Mouse (Mus musculus): ENCODE measurements around the gene Gtf3c1. TPM values are rescaled to one million over a fixed set of nuclear protein-coding genes. Genes with fewer than 3 reads are reported as not detected.
A peak's percentile ranks its signal among the peaks of the same experiment; 100 is the strongest.
"Not testable (repeated sequence)": the region's sequence is repeated elsewhere in the genome, so short reads cannot be mapped to it uniquely, and the experiment has no call there.

Gene Gtf3c1
- total RNA-seq (2015) (18.3 and 21.8 TPM in 2 replicates), total RNA-seq (2017) (33.6 and 34.8 TPM in 2 replicates)

GRCm38 (mm10) chr7:125707593-125708022 is at the start of gene Gtf3c1, which contains the start of gene D430042O09Rik:
Gene Gtf3c1, minus strand, starts transcription at chr7:125707780.
Gene D430042O09Rik, plus strand, starts transcription at chr7:125707888.
- peak; percentile 95 for ATAC-seq (replicated peaks; ENCODE audit: poor library complexity)

- no peak for ATAC-seq (replicated peaks; ENCODE audit: poor library complexity)
Observed at GRCm38 (mm10) chr7:125756806-125757205, 49.2 kb upstream of the Gtf3c1 start.

GRCm38 (mm10) chr7:125753326-125753715 is 45.7 kb upstream of the Gtf3c1 start:
- no peak for ATAC-seq (replicated peaks; ENCODE audit: poor library complexity)

DNA sequence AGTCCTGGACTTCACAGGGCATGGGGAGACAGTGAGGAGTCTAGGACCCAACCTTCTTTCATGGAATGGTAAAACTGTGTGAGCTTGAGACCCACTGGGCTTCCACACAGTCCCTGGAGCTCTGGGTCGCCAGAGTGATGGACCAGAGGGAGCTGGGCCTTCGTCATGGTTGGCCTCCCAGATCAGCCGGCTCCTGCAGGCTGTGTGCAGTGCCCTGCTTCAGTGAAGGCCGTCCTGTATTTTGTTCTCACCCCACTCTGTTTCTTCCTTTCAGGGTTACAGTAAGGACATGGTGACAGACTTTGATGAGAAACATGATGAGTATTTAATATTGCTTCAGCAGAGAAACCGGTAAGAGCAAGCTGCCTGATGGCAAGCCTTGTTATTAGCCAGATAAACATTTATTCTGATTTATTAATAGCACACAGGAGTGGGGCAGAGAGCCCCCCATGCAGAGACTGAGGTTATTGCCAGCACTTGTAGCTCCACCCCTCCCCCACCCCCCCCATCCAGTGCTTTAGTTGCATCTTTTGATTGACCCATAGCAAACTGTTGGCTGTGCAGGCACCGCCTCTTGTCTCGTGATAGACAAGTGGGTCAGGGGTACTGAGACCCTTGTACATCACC is 45.2 kb upstream of the Gtf3c1 start:
- ATAC-seq (replicated peaks; ENCODE audit: poor library complexity), result no peak

DNA sequence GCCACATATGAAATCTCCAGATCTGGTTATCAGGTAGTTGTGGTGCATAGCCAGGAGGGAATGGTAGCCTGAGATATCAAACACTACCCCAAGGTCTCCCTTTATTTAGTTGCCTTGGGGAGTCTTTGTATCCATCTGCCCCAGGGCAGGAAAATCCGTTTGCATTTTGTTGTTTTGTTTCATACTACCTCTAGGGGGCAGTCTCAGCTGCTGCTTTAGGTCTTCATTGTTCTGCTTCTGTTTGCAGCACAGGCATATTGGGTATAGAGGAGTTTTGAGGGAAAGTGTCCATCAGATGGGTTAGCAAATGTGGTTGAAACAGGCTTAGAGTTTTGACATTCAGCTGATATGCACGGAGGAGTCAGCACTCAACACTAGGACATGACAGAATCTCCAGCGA is 40.6 kb upstream of the Gtf3c1 start:
- ATAC-seq (replicated peaks; ENCODE audit: poor library complexity), result peak; percentile 75

GRCm38 (mm10) chr7:125747316-125747690 is 39.7 kb upstream of the Gtf3c1 start:
- peak; percentile 63 for ATAC-seq (replicated peaks; ENCODE audit: poor library complexity)

- peak; percentile 29; the same call in 1 of the 2 replicates for ATAC-seq (replicated peaks; ENCODE audit: poor library complexity)
Observed at GRCm38 (mm10) chr7:125746621-125747315, 39.2 kb upstream of the Gtf3c1 start.

- no peak for ATAC-seq (replicated peaks; ENCODE audit: poor library complexity)
Observed at GRCm38 (mm10) chr7:125744774-125745173, 37.2 kb upstream of the Gtf3c1 start.

DNA sequence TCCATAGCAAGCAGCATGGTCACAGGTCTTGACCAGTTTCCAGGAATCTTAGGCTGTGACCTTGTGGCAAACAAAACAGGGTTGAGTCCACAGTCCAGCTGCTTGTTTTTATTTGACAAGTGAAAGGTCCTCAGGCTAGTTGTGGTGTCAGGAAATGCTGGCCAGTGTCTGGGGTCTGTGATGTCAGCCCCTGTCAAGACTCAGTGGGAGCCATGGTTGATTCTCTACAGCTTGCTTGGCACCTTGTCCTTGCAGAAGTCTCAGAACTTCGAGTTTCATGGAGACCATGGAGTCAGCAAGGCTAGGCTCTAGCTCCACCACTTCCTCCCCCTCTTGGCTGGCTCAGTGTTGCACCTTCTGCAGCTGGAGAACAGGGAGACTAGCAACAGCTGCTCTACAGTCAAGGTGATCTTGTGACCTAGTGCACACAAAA is 33.7 kb upstream of the Gtf3c1 start:
- no peak for ATAC-seq (replicated peaks; ENCODE audit: poor library complexity)

- ATAC-seq (replicated peaks; ENCODE audit: poor library complexity), result no peak
Observed at GRCm38 (mm10) chr7:125740521-125740920, 32.9 kb upstream of the Gtf3c1 start.

GRCm38 (mm10) chr7:125736366-125737015 is 28.9 kb upstream of the Gtf3c1 start:
- no peak for ATAC-seq (replicated peaks; ENCODE audit: poor library complexity)

DNA sequence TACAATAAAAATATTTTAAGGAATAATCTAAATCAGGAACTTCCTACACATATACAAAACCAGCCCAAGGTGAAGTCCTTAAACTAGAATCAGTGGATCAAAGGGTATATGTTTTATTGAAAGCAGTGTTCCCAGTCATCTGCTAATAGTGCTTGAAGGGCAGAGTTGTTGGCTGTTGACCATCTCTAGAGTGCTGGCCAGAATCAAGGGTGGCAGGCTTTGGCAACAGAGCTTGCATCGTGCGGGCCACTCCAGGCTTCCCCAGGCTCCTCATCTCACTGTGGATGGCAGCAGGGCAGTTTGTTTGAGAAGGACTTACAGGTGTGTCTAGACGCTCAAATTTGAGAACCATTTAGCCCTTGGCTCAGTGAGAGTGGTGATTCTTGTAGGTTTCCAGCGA is 26.2 kb upstream of the Gtf3c1 start:
- ATAC-seq (replicated peaks; ENCODE audit: poor library complexity), result no peak

DNA sequence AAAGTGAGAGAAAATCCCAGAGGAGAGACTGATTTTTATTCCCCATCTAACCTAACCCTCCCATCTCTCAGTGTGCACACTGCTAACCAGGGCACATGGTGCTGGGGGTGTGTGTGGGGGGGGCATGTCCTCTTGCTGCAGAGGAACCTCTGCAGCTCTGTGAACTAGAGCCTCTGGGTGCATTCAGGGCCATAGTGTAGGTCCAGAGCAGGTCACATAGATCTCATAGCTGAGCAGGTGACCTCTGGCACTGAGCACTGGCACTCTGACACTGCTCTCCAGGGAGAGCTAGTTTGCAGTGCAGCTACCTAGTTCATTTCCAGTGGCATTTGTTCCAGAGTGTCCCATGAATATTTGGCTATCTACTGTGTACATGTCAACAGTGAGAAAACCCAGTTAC is 24.1 kb upstream of the Gtf3c1 start:
- no peak for ATAC-seq (replicated peaks; ENCODE audit: poor library complexity)

DNA sequence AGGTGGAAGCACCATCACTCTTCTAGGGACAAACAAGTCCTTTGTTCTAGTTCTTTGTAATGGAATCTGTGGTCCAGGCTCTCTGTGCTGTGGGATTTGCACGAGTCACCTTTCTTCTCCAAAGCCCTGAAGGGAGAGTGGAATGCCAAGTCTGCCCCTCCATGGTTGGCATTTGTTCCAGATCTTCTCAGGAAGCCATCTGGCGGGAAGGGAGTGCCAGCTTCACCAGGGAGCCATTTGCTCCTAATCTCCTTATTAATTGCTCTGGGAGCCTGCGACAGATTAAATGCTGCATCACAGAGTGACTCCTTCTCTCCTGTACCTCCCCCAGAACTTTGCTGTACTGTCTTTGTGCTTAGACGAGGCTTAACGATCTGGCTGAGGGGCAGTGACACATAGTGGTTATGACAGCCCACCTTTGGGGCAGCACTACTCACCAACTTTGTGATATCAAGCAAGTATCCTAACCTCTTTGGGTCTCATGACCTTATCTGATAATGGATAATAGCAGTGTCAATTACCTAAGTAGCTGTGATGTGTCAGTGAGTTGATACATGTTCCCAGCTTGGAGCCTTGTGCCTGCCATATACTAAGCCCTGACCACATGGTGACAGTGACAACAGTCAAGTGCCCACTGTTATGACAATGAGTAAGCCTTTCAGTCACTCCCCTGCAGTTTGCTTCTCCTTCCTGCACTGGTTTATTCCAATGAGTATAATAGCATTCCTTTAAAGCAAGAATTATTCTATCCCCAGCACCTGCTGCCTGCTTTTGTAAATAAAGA is 15.8 kb upstream of the Gtf3c1 start:
- ATAC-seq (replicated peaks; ENCODE audit: poor library complexity), result no peak

DNA sequence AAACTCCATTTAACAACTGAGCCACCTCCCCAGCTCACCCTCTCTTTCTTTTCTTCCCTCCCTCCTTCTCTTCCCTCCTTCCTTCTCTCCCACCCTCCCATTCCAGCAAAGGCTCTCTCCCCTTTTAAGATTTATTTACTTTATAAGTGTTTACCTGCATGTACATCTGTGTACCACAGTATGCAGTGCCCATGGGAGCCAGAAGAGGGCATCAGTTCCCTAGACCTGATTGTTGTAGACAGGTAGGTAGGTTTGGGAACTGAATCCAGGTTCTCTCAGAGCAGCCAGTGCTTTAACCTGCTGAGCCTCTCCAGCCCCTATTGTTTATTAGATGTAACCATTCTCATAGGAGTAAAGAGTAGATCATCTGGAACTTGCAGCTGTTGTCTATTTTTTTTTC is 14.5 kb upstream of the Gtf3c1 start:
- peak; percentile 54; the same call in 1 of the 2 replicates for ATAC-seq (replicated peaks; ENCODE audit: poor library complexity)

DNA sequence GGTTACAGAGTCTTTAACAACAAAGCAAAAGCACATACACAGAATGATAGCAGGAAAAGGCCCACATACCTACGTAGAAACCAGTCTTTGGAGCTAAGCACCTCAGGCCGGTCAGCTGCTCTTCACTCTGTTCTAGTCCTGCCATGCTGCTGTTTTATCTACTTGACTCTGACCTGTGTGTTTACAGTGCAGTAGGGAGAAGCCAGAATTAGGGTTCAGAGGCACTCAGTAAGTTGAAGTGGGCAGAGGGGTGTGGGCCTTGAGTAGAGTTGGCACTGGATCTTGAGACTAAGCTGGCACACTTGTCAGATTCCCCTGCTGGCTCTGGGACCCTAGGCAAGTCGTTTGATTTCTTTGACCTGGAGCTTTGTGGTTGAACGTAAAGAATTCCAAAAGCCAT is 13.5 kb upstream of the Gtf3c1 start:
- no peak for ATAC-seq (replicated peaks; ENCODE audit: poor library complexity)

DNA sequence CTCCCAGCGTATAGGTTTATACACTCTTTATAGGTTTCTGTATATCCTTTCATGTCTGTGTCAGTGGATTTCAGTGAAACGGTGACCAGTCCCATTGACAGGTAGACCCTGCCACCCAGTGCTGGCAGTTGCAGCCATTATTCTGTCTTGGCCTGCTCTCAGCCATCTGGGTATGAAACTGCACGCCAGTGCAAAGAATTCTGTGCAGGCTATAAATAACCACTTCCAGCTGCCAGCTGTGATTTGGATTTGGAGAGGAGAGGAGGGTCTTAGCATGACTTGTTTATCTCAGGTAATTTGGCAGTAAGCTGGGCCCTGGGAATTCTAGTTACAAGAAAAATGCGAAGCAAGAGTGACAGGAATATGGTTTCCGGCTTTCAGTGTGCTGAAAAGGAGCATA is 12.8 kb upstream of the Gtf3c1 start:
- no peak for ATAC-seq (replicated peaks; ENCODE audit: poor library complexity)

DNA sequence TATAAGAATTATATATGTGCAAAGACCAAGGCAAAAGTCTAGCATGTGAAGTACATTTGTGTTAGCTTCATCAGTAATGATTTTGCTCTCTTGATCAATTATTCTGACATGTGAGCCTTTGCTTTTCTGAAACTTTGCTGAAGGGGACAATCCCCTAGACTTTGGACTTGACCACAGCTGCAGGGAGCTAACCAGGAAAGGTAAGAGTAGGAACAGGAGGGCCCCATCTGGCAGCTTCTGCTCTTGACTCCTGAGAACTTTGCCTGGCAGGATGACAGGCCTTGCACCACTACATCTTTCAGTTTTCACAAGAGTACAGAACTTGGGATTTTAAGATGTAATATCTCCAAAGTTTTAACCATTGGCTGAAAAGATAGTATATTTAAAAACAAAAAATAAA is 10.0 kb upstream of the Gtf3c1 start:
- ATAC-seq (replicated peaks; ENCODE audit: poor library complexity), result no peak

GRCm38 (mm10) chr7:125716724-125717123 is 9.1 kb upstream of the Gtf3c1 start:
- no peak for ATAC-seq (replicated peaks; ENCODE audit: poor library complexity)

DNA sequence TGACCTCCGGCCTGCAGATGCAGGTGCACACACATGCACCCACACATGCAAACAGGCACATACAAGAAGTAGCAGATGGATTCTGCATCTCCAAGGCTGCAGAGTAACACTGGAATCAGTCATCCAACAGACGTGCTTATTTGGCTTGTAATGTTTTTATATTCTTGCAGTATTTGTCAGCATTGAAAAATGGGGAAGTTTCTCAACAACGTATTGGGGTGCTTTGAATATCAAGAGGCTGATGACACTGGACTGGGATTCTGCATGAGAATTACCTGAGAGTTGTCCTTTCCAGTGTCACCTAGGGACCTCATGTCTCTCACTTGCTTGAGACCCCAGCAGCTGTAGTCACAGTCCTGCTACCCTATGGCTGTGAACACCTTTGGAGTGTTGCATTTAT is 7.2 kb upstream of the Gtf3c1 start:
- no peak for ATAC-seq (replicated peaks; ENCODE audit: poor library complexity)

GRCm38 (mm10) chr7:125713542-125714055 is 6.0 kb upstream of the Gtf3c1 start:
- ATAC-seq (replicated peaks; ENCODE audit: poor library complexity), result not testable (repeated sequence)

Measured in megakaryocyte progenitor cell, adult 5-6 weeks (primary cell).